Mouse (Mus musculus) olfactory bulb, adult 2 months (tissue): ENCODE results near the gene Strip1.
"Not testable (repeated sequence)": the region's sequence is repeated elsewhere in the genome, so short reads cannot be mapped to it uniquely, and the experiment has no call there.

ENCODE experiments used
- CTCF ChIP-seq: fragments of 200-500 bp; IDR thresholded peaks from 2 replicates; pipeline ENCODE4 v1.5.1; 2012; ENCODE audit warnings: low read depth, mild to moderate bottlenecking, low read length, moderate library complexity; ENCODE audit not compliant: insufficient read depth
- POLR2A ChIP-seq: fragments of 200-500 bp; IDR thresholded peaks from 2 replicates; pipeline ENCODE4 v1.6.1; 2012; ENCODE audit warnings: mild to moderate bottlenecking, low read depth, low read length, moderate library complexity; ENCODE audit not compliant: insufficient read depth

- not testable (repeated sequence) for TF ChIP-seq CTCF, POLR2A
These were observed 18.8 kb upstream of the Strip1 start for GRCm38 (mm10) chr3:107650276-107650675.
